Mouse (Mus musculus) testis, postnatal 10 days (tissue): Measurements from ENCODE around the gene Ttc9b.

Experiments
- DNase-seq: peaks from one replicate; pipeline ENCODE4 v3.0.0; 2021; ENCODE audit warnings: low spot score

The Ttc9b gene

DNA sequence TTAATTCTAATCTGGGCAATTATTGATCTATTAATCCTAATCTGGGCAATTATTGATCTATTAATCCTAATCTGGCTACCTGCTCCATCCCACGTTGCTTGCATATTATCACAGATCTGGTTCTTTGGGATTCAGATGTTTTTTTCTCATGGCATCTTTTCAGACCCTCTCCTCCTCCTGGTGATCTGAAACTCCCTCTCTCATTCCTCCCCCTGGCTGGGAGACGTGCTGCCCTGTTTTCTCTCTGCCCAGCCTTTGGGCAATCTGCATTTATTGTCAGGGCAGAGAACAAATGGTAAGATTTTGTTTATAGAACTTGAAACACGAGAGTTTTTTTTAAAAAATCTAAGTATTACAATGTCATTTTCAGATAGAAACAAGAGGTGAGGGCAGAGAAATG, 34.1 kb downstream of the Ttc9b start:
- no peak for DNase-seq

DNA sequence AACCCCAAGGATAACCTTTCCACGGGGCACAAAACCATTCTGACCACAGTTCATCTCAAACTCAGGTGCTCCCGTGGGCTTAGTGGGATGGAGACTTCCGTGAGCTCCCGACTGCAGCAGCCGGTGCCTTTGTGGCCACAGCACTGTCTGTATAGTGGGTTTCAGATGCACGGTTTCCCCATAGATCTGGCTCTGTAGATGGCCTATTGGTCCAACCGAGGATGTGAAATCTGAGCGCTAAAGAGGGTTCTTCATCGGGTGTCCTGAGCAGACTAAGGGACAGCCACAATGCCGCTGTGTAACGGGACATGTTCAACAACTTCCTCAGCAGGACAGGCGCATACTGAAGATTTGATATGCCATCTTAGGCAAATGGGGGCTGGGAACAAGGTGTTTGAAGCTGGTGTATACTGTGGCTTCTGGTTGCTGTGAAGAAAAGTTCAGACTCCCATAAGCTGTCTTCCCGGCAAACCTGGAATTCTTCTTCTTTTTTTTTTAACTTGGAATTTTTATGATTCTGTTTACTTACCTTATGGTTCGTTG, 34.6 kb downstream of the Ttc9b start:
- no peak for DNase-seq

GRCm38 (mm10) chr7:27688815-27689612, 35.3 kb downstream of the Ttc9b start, which contains the start of gene Zfp607b:
Zfp607b (plus strand) TSS chr7:27689340.
- peak; percentile 87 for DNase-seq

GRCm38 (mm10) chr7:27691076-27691475, 37.4 kb downstream of the Ttc9b start:
- peak; percentile 68 for DNase-seq

GRCm38 (mm10) chr7:27696711-27697110, 43.0 kb downstream of the Ttc9b start:
- DNase-seq, result no peak
